Mouse (Mus musculus): ENCODE results near the gene Cog4.
"Not testable (repeated sequence)": the region's sequence is repeated elsewhere in the genome, so short reads cannot be mapped to it uniquely, and the experiment has no call there.

The Cog4 gene

DNA sequence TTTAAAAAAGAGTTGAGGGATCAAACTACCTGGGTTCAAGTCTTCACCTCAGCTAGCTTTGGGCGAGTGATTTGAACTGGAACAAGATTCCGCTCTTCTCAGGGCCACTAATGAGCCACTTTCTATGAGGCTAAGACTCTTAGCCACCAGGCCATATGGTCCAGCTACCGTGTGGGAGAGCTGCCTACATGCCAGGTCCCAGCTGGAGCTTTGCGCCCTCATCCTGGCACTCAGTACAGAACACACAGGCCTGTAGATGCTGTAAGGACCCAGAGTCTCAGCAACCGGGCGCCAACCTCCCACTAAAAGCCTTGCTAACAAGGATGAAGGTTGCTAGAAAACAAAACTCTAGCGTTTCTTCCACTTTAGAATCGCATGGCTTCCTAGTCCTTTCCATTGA is 42.0 kb downstream of the Cog4 start:
- in situ Hi-C loops (cut with MseI, MboI) = no loop called here

- in situ Hi-C loops (cut with MseI, MboI) = no loop called here
Observed at GRCm38 (mm10) chr8:110888860-110889259, 42.5 kb downstream of the Cog4 start.

GRCm38 (mm10) chr8:110889904-110890470 is 43.6 kb downstream of the Cog4 start:
- in situ Hi-C loops (cut with MseI, MboI) = no loop called here

DNA sequence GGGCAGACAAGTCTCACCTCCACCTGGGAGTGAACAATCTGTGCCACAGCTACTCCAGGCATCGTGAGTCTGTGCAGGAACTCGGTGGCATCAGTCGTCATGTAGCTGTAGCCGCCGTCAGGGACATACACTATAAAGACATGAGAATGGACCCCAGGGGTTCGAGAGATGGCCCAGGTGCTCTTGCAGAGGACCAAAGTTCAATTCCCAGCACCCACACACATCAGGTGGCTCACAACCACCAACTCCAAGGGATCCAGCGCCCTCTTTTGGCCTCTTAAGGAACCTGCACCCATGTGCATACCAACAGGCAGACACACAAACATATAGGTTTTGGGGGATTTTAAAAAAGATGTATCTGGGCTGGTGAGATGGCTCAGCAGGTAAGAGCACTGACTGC is 45.6 kb downstream of the Cog4 start:
- in situ Hi-C loops (cut with MseI, MboI) = no loop called here

DNA sequence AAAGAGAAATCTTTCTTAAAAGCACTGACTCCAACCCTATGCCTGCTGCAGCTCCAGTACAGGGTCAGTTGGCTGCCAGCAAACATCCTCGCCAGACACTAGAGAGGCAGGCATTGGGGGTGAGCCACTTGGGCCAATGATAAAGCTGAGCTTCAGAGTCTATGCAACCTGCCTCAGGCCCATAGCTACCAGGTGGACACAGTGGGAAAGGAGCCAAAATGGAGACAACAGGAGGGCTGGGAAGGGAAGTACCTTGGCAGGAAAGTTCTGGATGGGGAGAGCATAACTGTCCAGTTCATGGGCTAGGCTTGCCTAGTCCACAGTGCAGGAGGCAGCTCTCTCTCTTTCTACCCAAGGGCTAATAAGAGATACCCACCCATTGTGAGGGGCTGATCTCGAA is 46.5 kb downstream of the Cog4 start:
- in situ Hi-C loops (cut with MseI, MboI) = no loop called here

DNA sequence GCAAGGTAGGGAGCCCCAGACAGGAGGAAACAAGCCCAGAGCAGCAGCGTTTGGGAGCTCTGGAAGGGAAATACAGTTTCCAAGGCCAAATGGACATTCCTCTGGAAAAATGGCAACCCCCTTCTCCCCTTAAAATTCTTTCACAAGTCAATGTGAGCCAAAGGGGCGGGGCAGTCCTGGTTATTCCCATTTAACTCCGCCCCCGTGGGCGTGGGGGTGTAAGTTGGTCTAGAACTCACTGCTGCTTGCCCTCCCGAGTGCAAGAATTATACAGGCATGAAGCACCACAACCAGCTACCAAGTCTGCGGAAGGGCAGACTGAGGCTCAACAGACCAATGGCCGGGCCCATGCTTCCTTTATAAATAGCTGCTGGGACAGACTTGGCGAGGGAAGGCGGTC is 48.5 kb downstream of the Cog4 start:
- in situ Hi-C loops (cut with MseI, MboI) = no loop called here

DNA sequence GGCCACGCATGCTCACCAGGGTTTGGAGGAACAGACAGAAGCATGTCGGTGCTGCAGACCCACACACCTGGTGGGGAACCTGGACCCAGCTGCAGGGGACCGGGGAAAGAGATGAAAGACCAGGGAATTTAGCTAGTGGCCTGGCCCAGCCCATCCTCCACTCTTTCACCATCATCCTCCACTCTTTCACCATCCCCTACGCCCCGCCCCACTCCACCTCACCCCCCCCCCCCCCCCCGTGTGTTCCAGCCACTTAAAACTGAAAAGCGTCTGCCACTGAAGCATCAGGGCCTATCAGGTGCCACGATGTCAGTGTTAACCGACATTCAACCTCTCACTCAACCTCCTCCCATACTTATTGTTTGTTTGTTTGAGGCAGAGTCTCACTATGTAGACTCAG is 48.9 kb downstream of the Cog4 start:
- in situ Hi-C loops (cut with MseI, MboI) = no loop called here

- in situ Hi-C loops (cut with MseI, MboI) = no loop called here
Observed at GRCm38 (mm10) chr8:110895812-110896211, 49.4 kb downstream of the Cog4 start.

DNA sequence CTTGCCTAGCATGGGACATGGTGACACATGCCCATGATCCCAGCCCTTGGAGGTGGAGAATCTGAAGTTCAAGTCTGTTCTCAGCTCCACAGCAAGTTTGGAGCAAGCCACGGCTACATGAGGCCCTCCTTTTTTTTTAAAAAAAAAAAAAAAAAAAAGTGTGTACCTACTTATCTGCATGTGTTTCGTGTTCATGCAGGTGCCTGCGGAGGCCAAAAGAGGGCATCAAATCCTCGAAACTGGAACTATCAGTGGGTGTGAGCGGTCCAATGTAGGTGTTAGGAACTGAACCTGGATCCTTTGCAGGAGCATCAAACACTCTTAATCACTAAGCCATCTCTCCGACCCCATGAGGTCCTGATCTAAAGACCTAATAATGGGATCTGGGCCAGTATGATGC is 51.1 kb downstream of the Cog4 start:
- in situ Hi-C loops (cut with MseI, MboI) = no loop called here

DNA sequence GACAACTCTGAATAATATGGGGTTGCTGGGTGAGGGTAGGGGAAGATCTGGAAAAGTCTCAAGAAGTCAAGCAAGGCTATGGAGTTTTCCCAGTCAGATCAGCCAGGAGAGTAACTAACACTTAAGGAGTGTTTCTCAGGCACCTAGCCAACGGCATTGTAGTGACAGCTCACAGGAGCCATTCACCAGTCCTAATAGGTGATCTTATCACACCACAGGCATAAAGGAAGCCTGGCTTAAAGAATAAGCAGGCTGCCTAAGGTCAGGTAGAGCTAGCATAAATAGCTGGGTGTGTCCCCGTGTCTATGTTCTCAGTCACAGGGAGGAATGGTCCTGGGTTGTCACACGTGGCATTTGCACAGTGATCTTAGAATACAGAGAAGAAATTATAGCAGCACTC is 54.7 kb downstream of the Cog4 start:
- in situ Hi-C loops (cut with MseI, MboI) = no loop called here

DNA sequence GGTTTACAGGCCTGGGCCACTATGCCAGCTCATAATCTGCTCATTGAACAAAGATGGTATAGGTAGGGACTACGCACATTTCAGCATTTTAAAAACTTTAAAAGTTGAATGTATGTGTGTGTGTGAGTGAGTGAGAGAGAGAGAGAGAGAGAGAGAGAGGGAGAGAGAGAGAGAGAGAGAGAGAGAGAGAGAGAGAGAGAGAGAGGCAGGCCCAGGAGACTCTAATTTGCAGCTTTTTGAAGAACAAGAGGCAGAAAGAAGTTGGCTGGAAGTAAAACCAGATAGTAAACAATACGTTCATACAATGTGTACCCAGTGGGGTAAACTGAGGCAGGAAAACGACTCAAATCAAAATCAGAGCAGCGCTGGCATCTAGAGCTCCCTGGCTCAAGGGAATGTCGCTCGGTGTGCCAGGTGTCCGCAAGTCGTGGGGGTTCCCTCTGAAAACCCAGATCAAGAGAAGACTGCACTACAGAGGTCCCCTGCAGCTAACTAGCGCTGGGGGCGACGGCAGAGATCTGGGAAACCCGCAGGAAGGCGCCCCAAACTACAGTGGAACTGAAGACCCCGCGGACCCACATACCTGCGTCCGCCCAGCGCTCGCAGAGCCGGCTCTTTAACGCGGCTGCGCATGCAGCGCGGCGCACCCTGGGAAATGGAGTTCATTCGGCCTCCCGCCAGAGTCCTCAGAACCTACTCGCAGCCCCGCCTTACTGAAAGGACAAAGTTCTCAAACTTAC is 55.6 kb downstream of the Cog4 start, which contains the start of gene Fuk:
Gene Fuk, minus strand, starts transcription at position 650 of the 740 bp plus-strand sequence.
- in situ Hi-C loops (cut with MseI, MboI) = no loop called here

- in situ Hi-C loops (cut with MseI, MboI) = no loop called here
Observed at GRCm38 (mm10) chr8:110902579-110902965, 56.2 kb downstream of the Cog4 start.

- in situ Hi-C loops (cut with MseI, MboI) = no loop called here
Observed at GRCm38 (mm10) chr8:110905404-110905803, 59.0 kb downstream of the Cog4 start.

GRCm38 (mm10) chr8:110906682-110907081 is 60.3 kb downstream of the Cog4 start:
- in situ Hi-C loops (cut with MseI, MboI) = no loop called here

DNA sequence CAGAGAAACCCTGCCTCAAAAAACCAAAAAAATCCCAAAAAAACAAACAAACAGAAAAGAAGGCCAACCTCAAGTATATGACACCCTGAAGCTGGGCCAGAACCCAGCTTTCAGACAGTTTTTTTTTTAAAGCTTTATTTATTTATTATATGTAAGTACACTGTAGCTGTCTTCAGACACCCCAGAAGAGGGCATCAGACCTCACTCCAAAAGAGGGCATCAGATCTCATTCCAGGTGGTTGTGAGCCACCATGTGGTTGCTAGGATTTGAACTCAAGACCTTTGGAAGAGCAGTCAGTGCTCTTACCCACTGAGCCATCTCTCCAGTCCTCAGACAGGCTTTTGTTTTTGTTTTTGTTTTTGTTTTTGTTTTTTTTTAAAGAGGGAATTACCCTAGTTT is 63.5 kb downstream of the Cog4 start:
- in situ Hi-C loops (cut with MseI, MboI) = not testable (repeated sequence)

GRCm38 (mm10) chr8:110911576-110912570 is 65.5 kb downstream of the Cog4 start:
- in situ Hi-C loops (cut with MseI, MboI) = no loop called here

DNA sequence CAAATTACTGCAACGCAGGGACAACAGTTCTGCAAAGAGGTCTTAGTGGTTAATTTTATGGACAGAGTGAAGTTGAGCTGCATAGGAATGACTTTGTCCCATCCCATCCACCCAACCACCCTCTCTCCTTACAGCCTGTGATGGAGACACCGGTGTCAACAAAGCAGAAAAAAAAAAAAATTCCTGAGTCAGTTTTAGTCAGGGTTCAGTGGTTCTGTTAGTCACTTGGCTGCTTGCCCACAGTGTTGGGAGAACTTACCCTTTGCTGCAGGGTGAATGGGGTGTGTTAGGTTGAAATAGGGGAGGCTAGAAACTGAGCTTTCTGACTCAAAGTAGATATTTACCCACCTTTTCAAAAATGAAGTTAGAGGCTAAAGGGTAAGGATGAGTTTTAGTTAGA is 71.0 kb downstream of the Cog4 start:
- in situ Hi-C loops (cut with MseI, MboI) = no loop called here

DNA sequence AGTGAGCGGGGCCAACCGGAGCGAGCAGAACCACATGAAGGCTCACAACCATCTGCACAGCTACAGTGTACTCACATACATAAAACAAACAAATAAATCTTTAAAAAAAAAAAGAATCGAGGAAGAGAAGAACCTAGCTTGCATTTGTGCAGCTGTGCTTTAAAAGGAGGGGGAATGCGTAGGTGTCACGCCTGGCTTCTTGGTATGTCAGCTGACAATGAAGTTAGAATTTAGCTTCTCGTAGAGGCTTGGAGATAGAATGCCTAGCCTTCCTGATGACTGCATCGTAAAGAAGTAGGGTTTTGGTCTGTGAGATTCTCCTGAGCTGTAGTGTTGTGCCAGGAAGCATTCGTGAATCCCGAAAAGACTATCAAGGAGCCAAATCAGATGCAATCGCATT is 71.6 kb downstream of the Cog4 start:
- in situ Hi-C loops (cut with MseI, MboI) = no loop called here

GRCm38 (mm10) chr8:110918460-110918859 is 72.1 kb downstream of the Cog4 start:
- in situ Hi-C loops (cut with MseI, MboI) = no loop called here

- in situ Hi-C loops (cut with MseI, MboI) = no loop called here
Observed at GRCm38 (mm10) chr8:110919341-110920031, 73.1 kb downstream of the Cog4 start, which contains the start of gene St3gal2. St3gal2 (plus strand) TSS chr8:110919922.

DNA sequence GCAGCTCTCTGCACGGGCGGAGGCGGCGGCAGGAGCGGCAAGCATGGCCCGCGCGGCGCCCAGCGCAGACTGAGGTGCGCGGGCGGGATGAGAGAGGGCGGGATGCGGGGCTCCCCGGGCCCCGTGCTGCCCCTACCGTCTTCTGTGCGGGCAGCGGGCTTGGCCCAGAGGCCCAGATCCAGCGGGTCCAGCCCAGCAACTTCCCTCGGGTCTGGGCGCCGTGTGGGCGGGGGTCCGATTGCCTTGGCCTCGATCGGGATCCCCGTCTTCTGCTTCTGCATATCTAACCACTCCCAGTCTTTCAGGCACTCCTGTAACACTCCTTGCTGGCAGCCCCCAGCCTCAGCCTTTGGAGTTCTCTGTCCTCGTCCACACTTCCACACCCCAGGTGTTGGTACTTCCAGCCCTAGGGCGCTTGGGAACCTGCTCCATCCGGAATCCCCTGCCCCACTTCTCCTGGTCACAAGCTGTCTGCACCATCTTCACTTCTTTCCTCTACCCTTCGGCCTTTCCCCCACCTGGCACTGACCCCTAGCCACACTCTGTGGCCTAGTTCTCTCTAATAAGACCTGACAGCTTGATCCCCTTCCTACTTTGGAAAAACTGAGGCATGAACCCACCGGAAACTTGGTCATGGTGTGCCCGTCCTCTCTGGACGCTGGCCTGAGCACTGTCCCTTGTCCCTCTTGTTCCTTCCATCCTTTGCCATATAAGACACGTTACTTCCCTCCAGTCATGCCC is 73.8 kb downstream of the Cog4 start:
- in situ Hi-C loops (cut with MseI, MboI) = no loop called here
